Mouse (Mus musculus): ENCODE measurements around the gene Ccnb3. TPM values are rescaled to one million over a fixed set of nuclear protein-coding genes. Genes with fewer than 3 reads are reported as not detected.
"Not testable (repeated sequence)": the region's sequence is repeated elsewhere in the genome, so short reads cannot be mapped to it uniquely, and the experiment has no call there.

Gene Ccnb3
- total RNA-seq (2021), result not detected
- long read RNA-seq, experiment 1, result 0 reads
- long read RNA-seq, experiment 2, result 0 reads

DNA sequence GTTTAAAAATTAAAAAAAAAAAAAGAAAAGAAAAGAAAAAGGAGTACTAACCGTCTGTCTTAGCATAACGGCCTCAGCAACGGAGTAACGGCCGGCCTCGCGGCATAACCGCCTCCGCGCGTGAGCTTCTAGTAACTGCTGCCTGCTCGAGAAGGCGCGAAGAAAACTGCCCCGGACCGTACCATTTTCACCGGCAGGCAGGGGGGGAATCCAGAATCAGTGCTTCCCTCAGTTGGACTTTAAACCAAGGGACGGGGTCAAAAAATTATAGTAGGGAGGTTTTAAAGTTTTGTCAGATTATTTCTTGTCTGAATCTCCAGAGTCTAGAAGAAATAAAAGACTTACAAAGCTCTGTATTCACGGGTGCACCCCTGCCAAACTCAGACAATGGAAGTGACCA, at the start of gene Ccnb3:
Gene Ccnb3, minus strand, starts transcription at position 101 of the 400 bp plus-strand sequence.
- intact Hi-C loops (cut with DNase I; ENCODE audit: low total_unique reads), result no loop called here
- DNase-seq, result no peak

DNA sequence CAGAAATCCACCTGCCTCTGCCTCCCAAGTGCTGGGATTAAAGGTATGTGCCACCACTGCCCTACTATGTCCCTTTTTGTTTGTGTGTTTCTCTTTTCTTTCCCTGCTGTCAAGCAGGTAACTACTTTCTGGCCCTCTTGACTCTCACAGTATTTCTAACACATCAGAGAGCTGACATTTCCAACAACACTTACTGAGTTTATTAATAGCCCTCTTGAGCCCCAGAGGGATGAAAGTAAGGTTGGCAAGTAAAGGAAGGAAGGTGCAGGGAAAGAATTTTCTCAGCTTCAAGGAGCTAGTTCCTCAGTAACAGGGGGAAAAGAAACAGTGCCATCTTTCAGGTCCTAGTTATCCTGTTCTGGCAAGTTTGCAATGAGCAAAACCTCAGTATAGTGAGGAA, 48.9 kb upstream of the Ccnb3 start:
- intact Hi-C loops (cut with DNase I; ENCODE audit: low total_unique reads), result no loop called here
- DNase-seq, result no peak

DNA sequence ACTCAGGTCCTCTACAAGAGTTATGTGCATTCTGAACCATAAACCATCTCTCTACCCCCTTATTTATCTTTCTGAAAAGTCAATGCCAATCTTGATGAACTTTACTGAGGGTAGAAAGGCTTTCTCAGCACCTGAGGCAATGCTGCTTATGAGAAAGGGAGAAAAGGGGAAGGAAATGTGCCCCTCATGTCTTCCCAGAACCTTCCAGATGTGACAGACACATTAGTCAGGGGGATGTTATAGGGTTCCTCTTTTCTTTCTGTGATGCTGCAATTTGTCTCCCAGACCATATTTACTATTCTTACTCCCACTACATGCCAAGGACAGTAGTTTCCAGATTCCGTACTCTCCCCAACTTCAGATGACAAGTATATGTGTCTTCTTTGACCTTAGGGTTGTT, 44.5 kb upstream of the Ccnb3 start:
- intact Hi-C loops (cut with DNase I; ENCODE audit: low total_unique reads), result no loop called here

GRCm38 (mm10) chrX:7079820-7080429, 38.5 kb upstream of the Ccnb3 start:
- intact Hi-C loops (cut with DNase I; ENCODE audit: low total_unique reads), result no loop called here
- no peak for DNase-seq

More for the DNA sequence above, 44.5 kb upstream of the Ccnb3 start:
- no peak for DNase-seq

DNA sequence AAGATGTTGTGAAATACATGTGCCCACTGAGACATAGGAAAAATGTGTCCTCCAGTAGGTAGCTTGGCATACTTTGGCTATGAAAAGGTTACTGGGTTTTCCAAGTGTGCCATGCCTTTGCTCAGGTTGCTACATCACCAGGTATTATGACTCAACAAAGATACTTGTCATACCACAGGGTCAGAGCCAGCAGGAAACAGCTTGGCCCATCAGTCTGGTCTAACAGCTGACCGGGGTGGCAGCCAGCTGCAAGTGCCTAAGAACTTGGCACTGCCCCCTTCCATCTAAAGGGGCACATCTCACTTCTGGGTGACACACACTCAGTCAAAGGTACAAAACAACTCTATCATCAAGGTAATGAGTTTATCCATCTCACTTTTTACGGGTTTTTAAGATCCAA, 26.6 kb upstream of the Ccnb3 start:
- intact Hi-C loops (cut with DNase I; ENCODE audit: low total_unique reads), result no loop called here
- no peak for DNase-seq

DNA sequence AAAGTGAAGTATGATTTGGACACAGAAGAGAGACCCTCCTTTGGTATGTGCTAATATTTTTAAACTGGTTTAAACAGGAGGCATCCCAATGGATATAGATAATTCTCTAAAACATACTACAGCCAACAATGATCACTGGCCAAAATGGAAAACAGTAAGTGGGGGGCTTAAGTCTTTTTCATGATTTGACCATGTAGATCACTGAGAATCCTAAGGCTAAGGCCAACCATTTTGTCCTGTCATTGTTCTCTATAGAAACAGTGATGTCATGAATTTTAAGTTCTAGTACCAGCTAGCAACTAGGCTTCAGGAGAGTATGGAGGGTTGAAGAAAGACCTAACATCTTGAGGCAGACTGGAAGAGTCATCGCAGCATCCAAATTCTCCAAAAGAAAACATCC, 25.8 kb upstream of the Ccnb3 start, which contains the start of gene Akap4:
Gene Akap4, plus strand, starts transcription at position 301 of the 400 bp plus-strand sequence.
- intact Hi-C loops (cut with DNase I; ENCODE audit: low total_unique reads), result no loop called here
- DNase-seq, result no peak

- intact Hi-C loops (cut with DNase I; ENCODE audit: low total_unique reads), result no loop called here
- DNase-seq, result no peak
Measured at GRCm38 (mm10) chrX:7064109-7064508, 22.7 kb upstream of the Ccnb3 start.

- DNase-seq, result no peak
- intact Hi-C loops (cut with DNase I; ENCODE audit: low total_unique reads), result no loop called here
Measured at GRCm38 (mm10) chrX:7057634-7058033, 16.2 kb upstream of the Ccnb3 start.

DNA sequence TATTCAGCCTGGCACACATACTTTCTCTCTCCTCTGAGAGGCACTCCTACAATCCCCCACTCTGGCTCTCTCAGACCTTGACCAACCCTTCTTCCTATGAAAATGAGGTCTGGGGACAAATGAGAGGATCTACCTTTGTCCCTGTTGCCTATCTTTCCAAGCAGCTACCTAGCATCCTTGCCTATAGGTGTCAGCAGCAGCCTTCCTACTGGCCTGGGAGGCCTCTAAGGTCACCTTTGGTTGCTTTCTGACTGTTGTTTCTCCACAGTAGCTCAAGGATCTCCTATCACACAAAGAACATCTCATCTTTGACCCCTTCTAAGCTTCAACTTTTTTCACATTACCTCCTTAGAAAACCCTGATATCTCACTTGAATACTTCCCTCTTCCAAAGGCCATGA, 15.6 kb upstream of the Ccnb3 start:
- no peak for DNase-seq
- intact Hi-C loops (cut with DNase I; ENCODE audit: low total_unique reads), result no loop called here

GRCm38 (mm10) chrX:6983916-6984315, 57.5 kb downstream of the Ccnb3 start:
- intact Hi-C loops (cut with DNase I; ENCODE audit: low total_unique reads); DNase-seq: not testable (repeated sequence)

DNA sequence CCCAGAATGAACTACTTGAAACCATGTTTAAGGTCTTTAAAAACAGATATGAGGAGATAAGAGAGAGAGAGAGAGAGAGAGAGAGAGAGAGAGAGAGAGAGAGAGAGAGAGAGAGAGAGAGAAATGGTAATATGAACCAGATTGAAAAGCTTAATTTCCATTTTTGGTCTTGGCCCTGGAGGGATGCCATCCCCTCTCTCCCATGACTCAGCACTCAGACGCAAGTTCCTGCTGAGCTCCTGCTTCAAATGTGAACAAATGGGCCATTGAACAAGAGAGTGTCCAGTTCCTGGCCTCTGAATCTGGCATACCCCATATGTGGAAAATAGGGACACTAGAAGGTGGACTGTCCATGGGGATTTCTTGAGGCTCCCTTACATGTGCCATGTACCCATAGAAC, 69.5 kb downstream of the Ccnb3 start:
- no peak for DNase-seq
- intact Hi-C loops (cut with DNase I; ENCODE audit: low total_unique reads), result no loop called here

DNA sequence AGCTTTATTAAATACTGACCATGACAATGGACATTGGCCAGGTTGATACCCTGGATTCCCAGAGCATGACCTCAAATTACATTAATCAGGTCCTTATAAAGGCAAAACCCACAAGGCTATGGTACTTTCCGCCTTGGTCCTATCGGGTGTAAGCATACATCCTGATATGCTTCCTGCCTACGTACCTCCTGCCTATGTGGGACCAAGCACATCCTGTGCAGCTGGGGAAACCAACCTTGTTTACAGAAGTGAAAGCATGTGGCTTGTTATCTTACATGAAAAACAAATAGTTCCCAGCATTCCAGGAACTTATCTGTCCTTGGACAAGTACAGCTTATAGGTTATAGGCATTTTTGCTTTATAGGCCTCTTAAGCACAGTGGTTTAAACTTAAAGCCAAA, 72.8 kb downstream of the Ccnb3 start:
- no peak for DNase-seq
- intact Hi-C loops (cut with DNase I; ENCODE audit: low total_unique reads), result no loop called here

Other genes with a start within 250 kb of the Ccnb3 start
- not detected for gene Akap4, start 25.9 kb upstream of the Ccnb3 start, total RNA-seq (2021)